Comparison of ENCODE assay signal across 9 mouse cellular contexts in genomic region chr11:106820972-106821371, GRCm38 (mm10). TPM values are rescaled to one million over a fixed set of nuclear protein-coding genes. Genes with fewer than 3 reads are reported as not detected.
DNase-seq lines count a peak whose midpoint lies in the region; ATAC-seq and TF ChIP-seq lines count a peak whose summit lies in the region.
"Had no signal": no experiment of that assay in that cellular context is flagged by ENCODE, and none has a peak within 500 bp of the region (broad histone marks: within the 10 kb centered on the region; RNA-seq: fewer than 3 reads in every experiment).

No protein-coding gene starts in this region.

- H3K4me2 ChIP-seq in midbrain, embryonic 15.5 days = no peak overlapping the region
- H3K4me2 ChIP-seq: limb, embryonic 12.5 days had no signal

- peaks cover 13% of the 10 kb centered on the region; the same call in 1 of the 2 replicates for H3K4me1 ChIP-seq in midbrain, embryonic 15.5 days

- peak in 1 of 2 experiments; percentile 23 for DNase-seq in left cerebral cortex, adult 2 months (ENCODE audit: extremely low spot score in 1 of 2, low spot score in 2 of 2)
- no peak for DNase-seq in left cerebral cortex, postnatal 36 days (ENCODE audit: low spot score in 2 of 2)
- DNase-seq in NIH3T3 (ENCODE audit: low read depth) = peak; percentile 14
- DNase-seq in cerebellum, adult 9-11 months = peak; percentile 70
- peak; percentile 77 for DNase-seq in heart, postnatal 4 days
- DNase-seq in ovary, postnatal 14 days (ENCODE audit: low spot score) = no peak

- H3K9me3 ChIP-seq in midbrain, embryonic 15.5 days = no peaks in the 10 kb centered on the region
- H3K9me3 ChIP-seq: limb, embryonic 12.5 days had no signal

- WGBS in macrophage (ENCODE audit: missing documents) = 19% methylated on average over 4 of the region's 4 CpGs
- 60% methylated on average over 4 of the region's 4 CpGs for WGBS in midbrain, embryonic 15.5 days

- TF ChIP-seq CTCF in left cerebral cortex, adult 2 months (IDR thresholded peaks at IDR 0.05) = no peak

- no peaks in the 10 kb centered on the region for H3K27me3 ChIP-seq in midbrain, embryonic 15.5 days (replicated peaks)
- H3K27me3 ChIP-seq: limb, embryonic 12.5 days had no signal

- no peak for ATAC-seq in midbrain, embryonic 15.5 days (replicated peaks)

- H3K36me3 ChIP-seq in macrophage (ENCODE audit: inconsistent target) = peaks cover 19% of the 10 kb centered on the region; the same call in 1 of the 2 replicates
- peaks cover 19% of the 10 kb centered on the region for H3K36me3 ChIP-seq in midbrain, embryonic 15.5 days (replicated peaks)

- intact Hi-C loops in left cerebral cortex, adult 2 months (cut with DNase I) = no loop called here
- intact Hi-C loops in left cerebral cortex, postnatal 36 days (cut with DNase I) = no loop called here

- no peaks in the 10 kb centered on the region for H3K79me2 ChIP-seq in macrophage (ENCODE audit: inconsistent target)

- peak overlapping the region; percentile 56 for H3K27ac ChIP-seq in left cerebral cortex, adult 2 months
- peak overlapping the region; percentile 93 for H3K27ac ChIP-seq in macrophage
- no peak overlapping the region for H3K27ac ChIP-seq in midbrain, embryonic 15.5 days
- H3K27ac ChIP-seq: limb, embryonic 12.5 days had no signal

- no peak overlapping the region for H3K9ac ChIP-seq in midbrain, embryonic 15.5 days
- H3K9ac ChIP-seq: limb, embryonic 12.5 days had no signal

- no peak overlapping the region for H3K4me3 ChIP-seq in left cerebral cortex, adult 2 months
- H3K4me3 ChIP-seq in macrophage (ENCODE audit: inconsistent target) = no peak overlapping the region
- no peak overlapping the region for H3K4me3 ChIP-seq in midbrain, embryonic 15.5 days
- H3K4me3 ChIP-seq: limb, embryonic 12.5 days had no signal

RNA-seq across cellular contexts. Expression of gene Cep95, which starts 31.9 kb away (rescaled TPM):
- 10 to 100 TPM; 12.6 to 15.1 TPM for total RNA-seq in left cerebral cortex, adult 2 months (2021)
- 10 to 100 TPM in 1 of 2 experiments, 1 to 10 TPM in 1; 8.2 to 15.8 TPM for total RNA-seq in left cerebral cortex, postnatal 36 days (2021)
- total RNA-seq in heart, postnatal 4 days (2021) = 1 to 10 TPM; 6.8 to 9.3 TPM
- total RNA-seq in macrophage (2018; cell fraction: chromatin; rRNA removed) = 100 to 1,000 TPM in 5 of 26 experiments, 10 to 100 TPM in 21; 11.3 to 128 (median 74.8) TPM
- 10 to 100 TPM in 3 of 26 experiments, 1 to 10 TPM in 23; 1.9 to 11.0 (median 8.5) TPM for total RNA-seq in macrophage (2018; cell fraction: cytosol; rRNA removed)
- 10 to 100 TPM; 10.9 to 88.9 (median 37.9) TPM for total RNA-seq in macrophage (2018; cell fraction: nucleus; rRNA removed)
- polyA plus RNA-seq in macrophage (2018) = 6.7 to 17.1 TPM (median 14.3 TPM) in 3 replicates
- polyA plus RNA-seq in midbrain, embryonic 15.5 days (2015; fragmentation: Nextera tagmentation; extraction: Ambion mirVana) = 17.0 and 17.3 TPM in 2 replicates

RNA-seq across cellular contexts. Expression of gene Ddx5, which starts 32.0 kb away (rescaled TPM):
- total RNA-seq in left cerebral cortex, adult 2 months (2021) = 100 to 1,000 TPM; 652 to 679 TPM
- 100 to 1,000 TPM; 574 to 675 TPM for total RNA-seq in left cerebral cortex, postnatal 36 days (2021)
- total RNA-seq in heart, postnatal 4 days (2021) = 100 to 1,000 TPM; 561 to 583 TPM
- total RNA-seq in macrophage (2018; cell fraction: chromatin; rRNA removed) = 1,000 to 10,000 TPM; 1,977 to 3,563 (median 2,658) TPM
- 100 to 1,000 TPM; 341 to 915 (median 562) TPM for total RNA-seq in macrophage (2018; cell fraction: cytosol; rRNA removed)
- 1,000 to 10,000 TPM; 1,291 to 2,429 (median 1,755) TPM for total RNA-seq in macrophage (2018; cell fraction: nucleus; rRNA removed)
- 399 to 726 TPM (median 627 TPM) in 3 replicates for polyA plus RNA-seq in macrophage (2018)
- polyA plus RNA-seq in midbrain, embryonic 15.5 days (2015; fragmentation: Nextera tagmentation; extraction: Ambion mirVana) = 370 and 394 TPM in 2 replicates

RNA-seq across cellular contexts. Expression of gene Polg2, which starts 41.6 kb away (rescaled TPM):
- total RNA-seq in left cerebral cortex, adult 2 months (2021) = 1 to 10 TPM; 3.2 to 4.2 TPM
- 1 to 10 TPM; 3.0 to 3.2 TPM for total RNA-seq in left cerebral cortex, postnatal 36 days (2021)
- 1 to 10 TPM; 3.1 to 3.4 TPM for total RNA-seq in heart, postnatal 4 days (2021)
- 10 to 100 TPM in 16 of 26 experiments, 1 to 10 TPM in 10; 1.9 to 90.8 (median 16.4) TPM for total RNA-seq in macrophage (2018; cell fraction: chromatin; rRNA removed)
- 1 to 10 TPM in 20 of 26 experiments, under 1 TPM in 6; 0.62 to 3.6 (median 1.8) TPM for total RNA-seq in macrophage (2018; cell fraction: cytosol; rRNA removed)
- 10 to 100 TPM in 12 of 26 experiments, 1 to 10 TPM in 14; 1.7 to 24.1 (median 9.8) TPM for total RNA-seq in macrophage (2018; cell fraction: nucleus; rRNA removed)
- 1.2 to 4.5 TPM (median 1.9 TPM) in 3 replicates for polyA plus RNA-seq in macrophage (2018)
- 9.6 and 10.4 TPM in 2 replicates for polyA plus RNA-seq in midbrain, embryonic 15.5 days (2015; fragmentation: Nextera tagmentation; extraction: Ambion mirVana)

Comparison
In these comparisons a context has a peak if more than half of its experiments do, and no peak if none do; other contexts are left out.
1. DNase-seq: peak in NIH3T3 (single experiment), cerebellum, adult 9-11 months (single experiment) and heart, postnatal 4 days (single experiment); none in left cerebral cortex, postnatal 36 days (0 of 2) and ovary, postnatal 14 days (single experiment).